Mouse (Mus musculus): ENCODE results near the gene Dnah7c.

DNA sequence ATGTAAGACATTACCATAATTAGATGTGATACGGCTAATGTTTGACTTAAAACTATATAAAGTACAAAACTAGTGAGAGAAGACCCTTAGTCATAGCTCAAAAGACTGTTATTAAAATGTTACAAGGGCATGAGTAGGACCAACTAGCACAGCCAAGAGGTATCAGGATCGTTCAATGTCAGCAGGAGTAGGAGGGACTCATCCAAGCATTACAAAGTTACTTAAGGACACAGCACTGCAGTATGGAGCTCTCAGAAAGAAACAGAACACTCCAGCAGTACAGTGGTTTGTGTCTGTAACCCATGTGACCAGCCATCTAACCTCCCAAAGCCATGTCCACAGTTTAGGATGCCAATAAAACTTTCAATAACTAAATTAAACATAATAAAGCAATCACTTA is 418.9 kb downstream of the Dnah7c start:
- TF ChIP-seq CTCF (IDR thresholded peaks at IDR 0.05; ENCODE audit: insufficient read depth, low read depth, low read length) (no peak), POLR2A (IDR thresholded peaks at IDR 0.05; ENCODE audit: insufficient read depth, low read depth, low read length) (no peak)

All from olfactory bulb, adult 2 months (tissue).